Mouse (Mus musculus): ENCODE measurements at regions not wholly inside any gene's neighbourhood (a gene's known extent, or its start where the extent isn't known, plus 50 kb on each side); places are given as distances from the start of the nearest gene placed in this dataset.

DNA sequence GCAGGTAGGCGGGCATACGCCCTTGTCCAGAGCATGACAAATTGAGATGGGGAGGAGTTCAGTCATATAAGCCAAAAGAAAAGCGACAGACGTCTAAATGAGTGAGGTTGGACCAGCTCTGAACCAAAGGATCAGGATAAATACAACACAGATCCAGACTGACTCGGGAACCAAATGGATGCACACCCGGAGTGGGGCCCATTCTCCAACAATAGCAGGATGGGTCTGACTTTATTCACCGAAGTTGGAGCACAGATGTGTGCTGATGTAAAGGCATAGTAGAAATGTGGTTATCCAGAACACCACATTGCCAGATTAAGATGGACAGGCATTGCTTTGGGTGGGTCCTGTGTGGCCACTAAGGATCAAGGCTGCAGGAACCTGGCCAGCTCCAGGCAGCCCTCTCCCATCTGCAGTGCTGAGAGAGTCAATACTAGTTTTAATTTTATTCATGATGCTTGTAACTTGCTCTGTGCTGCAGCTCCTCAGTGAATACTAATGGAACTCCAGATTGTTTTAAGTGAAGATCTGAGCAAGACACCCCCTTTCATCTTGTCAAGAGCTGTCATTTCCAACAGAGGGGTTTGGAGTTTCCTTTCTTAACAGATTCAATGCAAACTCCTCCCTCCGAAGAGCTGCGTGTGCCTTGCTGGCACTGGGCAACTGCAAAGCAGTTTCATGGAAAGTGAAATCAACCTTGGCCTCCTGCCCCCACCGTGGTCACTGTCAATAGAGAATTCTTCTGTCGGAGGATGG is 176.3 kb upstream of the Nxpe4 start:
- TF ChIP-seq EP300 (IDR thresholded peaks at IDR 0.05; ENCODE audit: insufficient read depth, low read depth, low read length) (no peak), CTCF (IDR thresholded peaks at IDR 0.05) (no peak)
